Mouse (Mus musculus) hindbrain, postnatal 0 days (tissue): Measurements from ENCODE around the gene Cpa5. TPM values are rescaled to one million over a fixed set of nuclear protein-coding genes. Genes with fewer than 3 reads are reported as not detected.

ENCODE experiments used
- ATAC-seq: fragments of 200-750 bp; cut with Nextera tagmentation; 2 replicates; pipeline ENCODE4 v1.8.0; 2017; ENCODE audit warnings: mild to moderate bottlenecking, moderate TSS enrichment, moderate library complexity
- DNase-seq: peaks from one replicate; pipeline ENCODE4 v3.0.0-alpha.2; 2015; ENCODE audit warnings: low spot score
- H3K27ac ChIP-seq: fragments of 300-500 bp; sonication (generic); 2 replicates; pipeline ENCODE4 v1.5.1; 2014; ENCODE audit warnings: mild to moderate bottlenecking
- H3K27me3 ChIP-seq: fragments of 300-500 bp; sonication (generic); 2 replicates; pipeline ENCODE4 v1.6.1; 2014; ENCODE audit warnings: low read length, mixed read lengths; ENCODE audit not compliant: insufficient read depth
- H3K36me3 ChIP-seq: fragments of 300-500 bp; sonication (generic); 2 replicates; pipeline ENCODE4 v1.6.1; 2014; ENCODE audit warnings: low read length, mixed read lengths; ENCODE audit not compliant: insufficient read depth
- H3K4me1 ChIP-seq: fragments of 300-500 bp; sonication (generic); 2 replicates; pipeline ENCODE4 v1.6.1; 2014; ENCODE audit warnings: antibody characterized with exemption, low read length, mixed read lengths; ENCODE audit not compliant: insufficient read depth
- H3K4me2 ChIP-seq: fragments of 300-500 bp; sonication (generic); 2 replicates; pipeline ENCODE4 v1.6.1; 2014; ENCODE audit warnings: low read depth, mild to moderate bottlenecking, low read length, moderate library complexity, mixed read lengths
- H3K4me3 ChIP-seq: fragments of 300-500 bp; sonication (generic); 2 replicates; pipeline ENCODE4 v1.5.1; 2014; ENCODE audit warnings: low read length
- H3K9ac ChIP-seq: fragments of 300-500 bp; sonication (generic); replicated peaks from 2 replicates; pipeline ENCODE4 v1.6.1; 2014; ENCODE audit warnings: mild to moderate bottlenecking, low read length, moderate library complexity, mixed read lengths
- H3K9me3 ChIP-seq: fragments of 300-500 bp; sonication (generic); 2 replicates; pipeline ENCODE4 v1.6.1; 2016; ENCODE audit warnings: low read length, mixed read lengths
- CTCF ChIP-seq: IDR thresholded peaks from 2 replicates; pipeline ENCODE4 v1.5.1; 2016; ENCODE audit warnings: antibody characterized with exemption, control low read depth, low read depth
- whole genome bisulfite sequencing: fragments of 180-500 bp; shearing (Covaris S2); extraction: QIAGEN DNeasy Blood & Tissue Kit; methylation state at CpG from one replicate; pipeline ENCODE4 v1.1.7; 2014; 5-methylcytosine and 5-hydroxymethylcytosine counted together
- polyA plus RNA-seq: library from polyadenylated mRNA; unstranded; fragments of >200 nt; fragmentation: Nextera tagmentation; extraction: Ambion mirVana; gene quantifications from 2 replicates; pipeline ENCODE4 v1.2.1, GENCODE M21; 2015
- total RNA-seq: library from RNA; depleted of rRNA; stranded (reverse); fragments of >200 nt; gene quantifications from 2 replicates; pipeline ENCODE4 v1.2.3, GENCODE M21; 2014; rRNA removed

Gene Cpa5
- not detected in 2 replicates for total RNA-seq
- polyA plus RNA-seq: 0.14 TPM in 1 of 2 replicates, not detected in the other

DNA sequence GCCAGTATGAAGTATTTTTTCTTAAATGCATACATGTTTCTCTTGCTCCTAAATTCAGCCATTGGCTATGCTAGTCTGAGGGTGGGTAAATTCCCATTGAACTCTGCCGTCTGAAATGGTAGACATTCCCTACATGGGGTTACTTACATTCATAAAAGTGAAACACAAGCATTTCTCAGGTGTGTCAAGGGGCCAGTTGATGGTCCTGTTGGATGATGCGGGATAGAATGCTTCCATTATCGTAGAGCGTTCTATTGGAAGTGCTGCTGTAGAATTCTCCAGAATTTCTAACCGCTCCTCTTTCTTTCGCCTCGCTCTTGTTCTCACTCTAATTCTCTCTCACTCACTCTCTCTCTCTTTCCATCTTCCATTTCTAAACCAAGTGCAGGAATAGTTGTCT lies at the start of gene Cpa5:
Cpa5 (plus strand) TSS at position 301 of the 400 bp plus-strand sequence.
- H3K4me1 ChIP-seq: no peaks in the 10 kb centered on the region
- 89% methylated on average over 7 of the region's 7 CpGs for WGBS
- TF ChIP-seq CTCF: no peak
- no peak within 1 kb of the TSS for H3K9ac ChIP-seq
- H3K27ac ChIP-seq: no peak within 1 kb of the TSS
- H3K36me3 ChIP-seq: no peaks in the 10 kb centered on the region
- no peaks in the 10 kb centered on the region for H3K9me3 ChIP-seq
- H3K4me2 ChIP-seq: no peak within 1 kb of the TSS
- H3K27me3 ChIP-seq: no peaks in the 10 kb centered on the region
- ATAC-seq: no peak
- no peak for DNase-seq
- H3K4me3 ChIP-seq: no peak within 1 kb of the TSS

DNA sequence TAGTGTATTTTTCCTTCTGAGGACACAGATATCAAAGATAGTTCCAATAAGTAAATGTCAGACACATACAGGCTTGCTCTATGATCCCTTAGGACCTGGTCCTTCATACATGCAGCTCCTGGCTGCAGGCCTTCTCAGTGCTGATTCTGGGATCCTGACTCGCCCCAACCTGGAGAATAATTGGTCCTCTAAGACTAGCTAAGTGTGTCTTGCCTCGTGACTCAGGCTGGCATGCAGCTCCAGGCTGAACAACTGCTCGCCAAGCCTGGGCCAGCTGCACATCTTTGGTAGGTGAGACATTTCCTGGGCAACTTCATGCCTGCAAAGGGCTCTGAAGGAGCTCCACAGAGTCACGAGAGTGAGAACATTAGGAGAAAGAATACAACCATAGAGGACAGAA lies 48.7 kb upstream of the Cpa5 start:
- Histone ChIP-seq H3K4me2 (no peak overlapping the region), H3K4me1 (no peaks in the 10 kb centered on the region), H3K4me3 (no peak overlapping the region), H3K27me3 (no peaks in the 10 kb centered on the region), H3K9me3 (no peaks in the 10 kb centered on the region), H3K36me3 (no peaks in the 10 kb centered on the region), H3K9ac (no peak overlapping the region), H3K27ac (no peak overlapping the region)
- TF ChIP-seq CTCF: no peak
- ATAC-seq: no peak
- no peak for DNase-seq
- WGBS: 72% methylated on average over 4 of the region's 4 CpGs

DNA sequence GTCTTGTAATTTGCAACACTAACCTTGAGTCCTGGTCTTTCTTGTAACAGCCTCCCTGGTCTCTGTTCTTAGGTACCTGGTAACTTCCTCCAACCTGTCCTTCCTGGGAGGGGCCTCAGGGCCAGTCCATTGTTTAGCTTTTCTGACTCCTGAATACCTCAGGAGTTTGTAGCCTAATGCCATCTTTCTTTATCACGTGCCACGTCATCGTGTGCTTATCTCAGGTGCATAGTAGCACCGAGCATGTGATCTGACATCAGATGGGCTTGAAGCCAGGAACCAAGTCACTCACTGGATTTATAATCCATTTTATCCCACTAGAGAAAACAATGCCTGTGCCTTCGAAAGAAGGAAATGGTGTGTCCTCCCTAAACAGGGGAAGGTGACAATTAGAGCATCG lies 47.2 kb upstream of the Cpa5 start:
- no peaks in the 10 kb centered on the region for H3K9me3 ChIP-seq
- ATAC-seq: no peak
- no peak overlapping the region for H3K4me2 ChIP-seq
- 84% methylated on average over 6 of the region's 6 CpGs for WGBS
- no peak overlapping the region for H3K9ac ChIP-seq
- TF ChIP-seq CTCF: no peak
- no peak overlapping the region for H3K27ac ChIP-seq
- H3K36me3 ChIP-seq: no peaks in the 10 kb centered on the region
- DNase-seq: no peak
- no peaks in the 10 kb centered on the region for H3K27me3 ChIP-seq
- H3K4me3 ChIP-seq: no peak overlapping the region
- H3K4me1 ChIP-seq: no peaks in the 10 kb centered on the region

DNA sequence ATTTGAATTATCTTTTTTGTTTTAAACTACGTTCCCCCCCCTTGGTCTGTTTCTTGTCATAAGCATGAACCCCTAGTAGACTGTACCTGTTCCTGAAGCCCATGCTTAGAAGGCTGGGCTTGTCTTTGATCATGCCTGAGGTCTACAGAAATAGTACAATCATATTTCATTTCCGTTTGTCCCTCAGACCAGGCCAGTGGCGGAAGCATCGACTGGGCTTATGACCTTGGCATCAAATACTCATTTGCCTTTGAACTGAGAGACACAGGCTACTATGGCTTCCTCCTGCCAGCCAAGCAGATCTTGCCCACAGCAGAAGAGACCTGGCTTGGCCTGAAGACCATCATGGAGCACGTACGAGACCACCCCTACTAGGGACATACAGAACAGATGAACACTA lies 46.8 kb upstream of the Cpa5 start:
- Histone ChIP-seq H3K27ac (no peak overlapping the region), H3K4me3 (no peak overlapping the region), H3K36me3 (no peaks in the 10 kb centered on the region), H3K27me3 (no peaks in the 10 kb centered on the region), H3K4me1 (no peaks in the 10 kb centered on the region), H3K4me2 (no peak overlapping the region), H3K9ac (no peak overlapping the region), H3K9me3 (no peaks in the 10 kb centered on the region)
- ATAC-seq (no peak), DNase-seq (no peak)
- TF ChIP-seq CTCF: no peak
- whole genome bisulfite sequencing: 92% methylated on average over 6 of the region's 6 CpGs

DNA sequence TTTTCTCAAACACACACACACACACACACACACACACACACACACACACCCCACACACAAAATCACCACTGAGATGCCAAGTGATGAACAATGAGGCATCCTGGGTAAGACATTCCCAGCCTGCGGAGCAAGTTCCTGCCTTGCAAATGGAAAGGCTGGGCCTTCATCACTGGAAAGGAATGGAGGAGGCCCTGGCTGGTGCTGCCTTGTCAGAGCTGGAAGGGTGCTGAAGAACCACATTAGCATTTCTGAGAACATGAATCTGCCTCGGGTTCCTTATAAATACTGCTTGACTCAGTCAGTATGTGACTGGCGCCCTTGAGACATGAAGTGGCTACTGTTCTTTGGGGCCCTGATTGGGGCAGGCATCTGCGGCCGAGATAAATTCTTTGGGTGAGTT lies 42.7 kb upstream of the Cpa5 start, which contains the start of gene Cpa4:
Cpa4 (plus strand) TSS at position 301 of the 400 bp plus-strand sequence.
- H3K4me3 ChIP-seq: no peak within 1 kb of the TSS
- peaks cover 8% of the 10 kb centered on the region; the same call in 1 of the 2 replicates for H3K4me1 ChIP-seq
- no peaks in the 10 kb centered on the region for H3K9me3 ChIP-seq
- no peak for TF ChIP-seq CTCF
- no peak within 1 kb of the TSS for H3K9ac ChIP-seq
- H3K27me3 ChIP-seq: no peaks in the 10 kb centered on the region
- H3K36me3 ChIP-seq: no peaks in the 10 kb centered on the region
- DNase-seq: no peak
- H3K27ac ChIP-seq: no peak within 1 kb of the TSS
- ATAC-seq: no peak
- H3K4me2 ChIP-seq: no peak within 1 kb of the TSS
- 73% methylated on average over 5 of the region's 5 CpGs for WGBS

DNA sequence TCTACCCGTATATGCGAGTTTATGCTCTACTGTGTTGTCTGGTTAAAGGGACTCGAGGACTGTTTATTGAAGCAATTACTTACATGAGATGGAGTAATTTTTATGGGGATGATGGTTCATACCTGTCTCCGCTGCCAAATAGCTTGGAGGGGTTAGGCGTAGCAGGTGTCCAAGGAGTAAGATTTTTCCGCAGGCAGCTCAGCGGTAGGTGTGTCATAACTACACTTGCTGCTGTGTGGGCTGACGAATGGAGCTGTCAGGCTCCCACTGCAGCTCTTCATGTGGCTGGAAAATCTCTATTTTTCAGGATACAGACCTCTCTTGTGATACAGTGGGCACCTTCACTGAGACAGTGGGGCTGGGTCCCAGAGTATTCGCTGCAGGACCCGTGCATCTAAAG lies 41.5 kb upstream of the Cpa5 start:
- 76% methylated on average over 10 of the region's 10 CpGs for WGBS
- ATAC-seq: no peak
- no peak overlapping the region for H3K27ac ChIP-seq

DNA sequence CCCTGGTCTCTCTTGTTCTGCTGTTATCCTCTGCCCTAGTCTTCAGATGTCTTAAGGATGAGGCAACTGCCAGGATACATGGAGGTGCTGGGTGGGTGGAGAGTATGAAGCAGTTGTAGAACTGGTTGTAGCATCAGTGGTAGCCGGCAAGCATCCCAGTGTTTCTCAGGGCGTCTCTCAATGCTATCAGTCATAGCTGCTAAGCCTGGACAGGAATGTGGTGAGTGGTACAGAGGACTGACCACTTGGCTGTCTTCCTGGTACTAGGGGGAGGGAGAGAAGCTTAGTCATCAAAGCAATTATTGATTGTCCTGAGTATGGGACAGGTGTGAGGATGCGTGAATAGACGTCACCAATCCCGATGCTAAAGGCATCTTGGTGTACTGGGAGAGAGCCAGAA lies 40.8 kb upstream of the Cpa5 start:
- H3K4me3 ChIP-seq: no peak overlapping the region
- no peaks in the 10 kb centered on the region for H3K27me3 ChIP-seq
- H3K9ac ChIP-seq: no peak overlapping the region
- H3K4me2 ChIP-seq: no peak overlapping the region
- WGBS: 94% methylated on average over 5 of the region's 5 CpGs
- no peaks in the 10 kb centered on the region for H3K9me3 ChIP-seq
- peaks cover 9% of the 10 kb centered on the region; the same call in 1 of the 2 replicates for H3K4me1 ChIP-seq
- DNase-seq (no peak), ATAC-seq (no peak)
- H3K36me3 ChIP-seq: no peaks in the 10 kb centered on the region
- H3K27ac ChIP-seq: no peak overlapping the region
- TF ChIP-seq CTCF: no peak

More for the DNA sequence above, 41.5 kb upstream of the Cpa5 start:
- no peaks in the 10 kb centered on the region for H3K36me3 ChIP-seq
- DNase-seq: no peak
- H3K9me3 ChIP-seq: no peaks in the 10 kb centered on the region
- H3K4me1 ChIP-seq: peaks cover 9% of the 10 kb centered on the region; the same call in 1 of the 2 replicates
- H3K9ac ChIP-seq: no peak overlapping the region
- H3K4me3 ChIP-seq: no peak overlapping the region
- no peak for TF ChIP-seq CTCF
- H3K27me3 ChIP-seq: no peaks in the 10 kb centered on the region
- H3K4me2 ChIP-seq: no peak overlapping the region
